Mouse (Mus musculus): ENCODE results near the gene Tor1a. TPM values are rescaled to one million over a fixed set of nuclear protein-coding genes. Genes with fewer than 3 reads are reported as not detected.
"Not testable (repeated sequence)": the region's sequence is repeated elsewhere in the genome, so short reads cannot be mapped to it uniquely, and the experiment has no call there.

Tor1a gene
- polyA plus RNA-seq, 1 experiment from 2014 or later = 106 TPM

- not testable (repeated sequence) for H3K9ac ChIP-seq (ENCODE audit: low read depth, low read length); H3K27me3 ChIP-seq (ENCODE audit: control insufficient read depth, insufficient read depth, low read depth, low read length); ATAC-seq; H3K4me2 ChIP-seq (ENCODE audit: low read length); H3K36me3 ChIP-seq (ENCODE audit: control insufficient read depth, insufficient read depth, low read length); H3K27ac ChIP-seq (ENCODE audit: low read length); H3K4me3 ChIP-seq (ENCODE audit: low read depth, low read length); H3K4me1 ChIP-seq (ENCODE audit: control insufficient read depth, insufficient read depth, low read length); H3K9me3 ChIP-seq (replicated peaks; ENCODE audit: control insufficient read depth, low read length, poor library complexity, severe bottlenecking)
- 66% methylated on average over 6 of the region's 6 CpGs for WGBS
These were observed 51.8 kb downstream of the Tor1a start for GRCm38 (mm10) chr2:30915933-30916332.

- ATAC-seq = no peak
- H3K4me1 ChIP-seq (ENCODE audit: control insufficient read depth, insufficient read depth, low read length) = no peaks in the 10 kb centered on the region
- 73% methylated on average over 5 of the region's 5 CpGs for WGBS
- H3K27ac ChIP-seq (ENCODE audit: low read length) = no peak overlapping the region
- no peak overlapping the region for H3K4me2 ChIP-seq (ENCODE audit: low read length)
- no peaks in the 10 kb centered on the region for H3K27me3 ChIP-seq (ENCODE audit: control insufficient read depth, insufficient read depth, low read depth, low read length)
- no peaks in the 10 kb centered on the region for H3K36me3 ChIP-seq (ENCODE audit: control insufficient read depth, insufficient read depth, low read length)
- no peak overlapping the region for H3K9ac ChIP-seq (ENCODE audit: low read depth, low read length)
- H3K9me3 ChIP-seq (replicated peaks; ENCODE audit: control insufficient read depth, low read length, poor library complexity, severe bottlenecking) = no peaks in the 10 kb centered on the region
- H3K4me3 ChIP-seq (ENCODE audit: low read depth, low read length) = no peak overlapping the region
These were observed 52.4 kb downstream of the Tor1a start for GRCm38 (mm10) chr2:30915376-30915775.

DNA sequence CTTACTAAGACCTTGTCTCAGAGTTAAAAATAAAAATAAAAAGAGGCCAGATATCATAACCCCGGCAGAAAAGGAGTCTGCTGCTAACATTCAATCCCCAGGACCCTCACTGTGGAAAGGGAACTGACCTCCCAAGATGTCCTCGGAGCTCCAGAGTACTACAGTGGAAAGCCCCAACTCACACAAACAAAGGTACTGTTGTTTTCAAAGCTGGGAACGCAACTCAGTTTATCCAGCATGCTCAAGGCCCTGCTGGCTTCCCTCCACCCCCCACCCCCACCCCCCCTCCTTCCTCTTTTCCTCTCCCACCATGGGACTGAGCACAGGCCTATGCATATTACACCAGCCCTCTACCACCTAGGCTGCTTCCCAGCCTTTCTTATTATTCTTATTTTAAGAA, 52.9 kb downstream of the Tor1a start:
- Histone ChIP-seq H3K4me1 (ENCODE audit: control insufficient read depth, insufficient read depth, low read length) (no peaks in the 10 kb centered on the region), H3K9ac (ENCODE audit: low read depth, low read length) (no peak overlapping the region), H3K27me3 (ENCODE audit: control insufficient read depth, insufficient read depth, low read depth, low read length) (no peaks in the 10 kb centered on the region), H3K27ac (ENCODE audit: low read length) (no peak overlapping the region), H3K9me3 (replicated peaks; ENCODE audit: control insufficient read depth, low read length, poor library complexity, severe bottlenecking) (no peaks in the 10 kb centered on the region), H3K36me3 (ENCODE audit: control insufficient read depth, insufficient read depth, low read length) (no peaks in the 10 kb centered on the region), H3K4me3 (ENCODE audit: low read depth, low read length) (no peak overlapping the region), H3K4me2 (ENCODE audit: low read length) (no peak overlapping the region)
- WGBS = 45% methylated on average over 3 of the region's 3 CpGs
- ATAC-seq = no peak

DNA sequence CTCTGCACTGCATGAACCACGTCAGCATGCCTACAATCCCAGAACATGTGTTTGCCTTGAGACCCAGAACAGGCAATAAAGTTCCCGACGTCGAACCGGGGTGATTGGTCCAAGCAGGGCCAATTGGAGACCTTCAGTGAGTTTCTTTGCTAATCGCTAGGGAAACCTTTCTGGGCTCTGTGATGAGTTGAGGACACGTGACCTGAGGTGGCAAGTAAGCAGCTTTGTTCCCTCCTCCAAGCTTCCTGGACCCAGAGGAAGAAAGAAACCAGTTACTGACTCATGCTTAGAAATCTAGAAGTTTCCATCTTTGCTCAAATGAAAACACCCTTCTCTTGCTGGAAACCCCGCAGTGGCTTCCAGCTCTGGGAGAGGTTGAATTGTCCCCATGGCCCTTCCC, 54.7 kb downstream of the Tor1a start:
- Histone ChIP-seq H3K4me1 (ENCODE audit: control insufficient read depth, insufficient read depth, low read length) (no peaks in the 10 kb centered on the region), H3K9me3 (replicated peaks; ENCODE audit: control insufficient read depth, low read length, poor library complexity, severe bottlenecking) (no peaks in the 10 kb centered on the region), H3K4me2 (ENCODE audit: low read length) (no peak overlapping the region), H3K36me3 (ENCODE audit: control insufficient read depth, insufficient read depth, low read length) (no peaks in the 10 kb centered on the region), H3K4me3 (ENCODE audit: low read depth, low read length) (no peak overlapping the region), H3K27ac (ENCODE audit: low read length) (no peak overlapping the region), H3K27me3 (ENCODE audit: control insufficient read depth, insufficient read depth, low read depth, low read length) (no peaks in the 10 kb centered on the region), H3K9ac (ENCODE audit: low read depth, low read length) (no peak overlapping the region)
- 88% methylated on average over 8 of the region's 8 CpGs for WGBS
- no peak for ATAC-seq

DNA sequence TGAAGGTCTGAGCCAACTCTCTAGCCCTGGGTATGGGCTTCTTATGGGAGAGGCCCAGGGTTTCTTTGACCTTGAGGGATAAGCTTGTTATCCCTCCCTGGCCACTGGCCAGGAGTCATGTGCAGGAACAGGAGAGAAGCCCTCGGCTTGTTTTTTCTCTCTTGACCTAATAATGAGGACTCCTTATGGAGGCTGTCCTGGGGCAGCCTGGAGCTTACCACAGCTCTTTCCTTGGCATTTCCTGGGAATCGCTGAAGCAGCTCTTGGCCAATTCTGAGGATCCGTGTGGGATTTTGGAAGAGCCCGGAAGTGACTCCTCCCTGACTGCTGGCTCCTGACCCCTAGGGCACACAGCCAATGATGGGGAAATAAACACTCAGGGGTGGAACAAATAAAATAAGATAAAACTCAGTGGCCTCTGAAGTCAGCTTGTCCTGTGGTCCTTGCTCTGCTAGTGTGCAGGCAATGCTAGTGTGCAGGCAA, 55.4 kb downstream of the Tor1a start:
- no peaks in the 10 kb centered on the region for H3K36me3 ChIP-seq (ENCODE audit: control insufficient read depth, insufficient read depth, low read length)
- WGBS = 64% methylated on average over 4 of the region's 4 CpGs
- no peak for ATAC-seq
- H3K4me1 ChIP-seq (ENCODE audit: control insufficient read depth, insufficient read depth, low read length) = no peaks in the 10 kb centered on the region
- H3K9me3 ChIP-seq (replicated peaks; ENCODE audit: control insufficient read depth, low read length, poor library complexity, severe bottlenecking) = no peaks in the 10 kb centered on the region
- H3K9ac ChIP-seq (ENCODE audit: low read depth, low read length) = no peak overlapping the region
- H3K4me2 ChIP-seq (ENCODE audit: low read length) = no peak overlapping the region
- no peak overlapping the region for H3K27ac ChIP-seq (ENCODE audit: low read length)
- no peaks in the 10 kb centered on the region for H3K27me3 ChIP-seq (ENCODE audit: control insufficient read depth, insufficient read depth, low read depth, low read length)
- no peak overlapping the region for H3K4me3 ChIP-seq (ENCODE audit: low read depth, low read length)

Other genes with a start within 250 kb of the Tor1a start
- 0.99 and 2.1 TPM in 2 replicates for gene 1700001O22Rik, start 164.3 kb downstream of the Tor1a start, polyA plus RNA-seq (2015; fragmentation: Nextera tagmentation; extraction: Ambion mirVana)
- 105 and 109 TPM in 2 replicates for gene Ntmt1, start 160.1 kb downstream of the Tor1a start, polyA plus RNA-seq (2015; fragmentation: Nextera tagmentation; extraction: Ambion mirVana)
- gene Asb6, start 137.6 kb downstream of the Tor1a start, polyA plus RNA-seq (2015; fragmentation: Nextera tagmentation; extraction: Ambion mirVana) = 41.7 and 48.0 TPM in 2 replicates
- 1.8 and 2.4 TPM in 2 replicates for gene Prrx2, start 133.0 kb downstream of the Tor1a start, polyA plus RNA-seq (2015; fragmentation: Nextera tagmentation; extraction: Ambion mirVana)
- 5.1 and 5.2 TPM in 2 replicates for gene Ptges, start 38.1 kb downstream of the Tor1a start, polyA plus RNA-seq (2015; fragmentation: Nextera tagmentation; extraction: Ambion mirVana)
- gene Tor1b, start 15.0 kb downstream of the Tor1a start, polyA plus RNA-seq (2015; fragmentation: Nextera tagmentation; extraction: Ambion mirVana) = 18.2 and 18.3 TPM in 2 replicates
- 93.8 and 95.3 TPM in 2 replicates for gene BC005624, start 14.3 kb upstream of the Tor1a start, polyA plus RNA-seq (2015; fragmentation: Nextera tagmentation; extraction: Ambion mirVana)
- 49.2 and 49.8 TPM in 2 replicates for gene Usp20, start 14.3 kb upstream of the Tor1a start, polyA plus RNA-seq (2015; fragmentation: Nextera tagmentation; extraction: Ambion mirVana)
- 31.5 and 33.2 TPM in 2 replicates for gene Fnbp1, start 174.1 kb upstream of the Tor1a start, polyA plus RNA-seq (2015; fragmentation: Nextera tagmentation; extraction: Ambion mirVana)
- 34.9 and 43.6 TPM in 2 replicates for gene Gpr107, start 184.4 kb upstream of the Tor1a start, polyA plus RNA-seq (2015; fragmentation: Nextera tagmentation; extraction: Ambion mirVana)

Data from midbrain, embryonic 16.5 days (tissue).